Mouse (Mus musculus) monocyte, adult 5-6 weeks (primary cell): Measurements from ENCODE around the gene Gm14180. TPM values are rescaled to one million over a fixed set of nuclear protein-coding genes. Genes with fewer than 3 reads are reported as not detected.
"Not testable (repeated sequence)": the region's sequence is repeated elsewhere in the genome, so short reads cannot be mapped to it uniquely, and the experiment has no call there.

Experiments used
- ATAC-seq: fragments of 153-309, 156-312 bp; replicated peaks from 2 replicates; pipeline ENCODE4 v1.8.0; 2017; ENCODE audit warnings: mild to moderate bottlenecking; ENCODE audit not compliant: low TSS enrichment, insufficient number of reproducible peaks, severe bottlenecking, poor library complexity, low FRiP score
- total RNA-seq: library from RNA; stranded (forward); fragments of 200-1000, 200-491, 200-594 nt; gene quantifications from 3 replicates; pipeline ENCODE4 v1.2.3, GENCODE M21; 2017

The Gm14180 gene
- not detected in 3 replicates for total RNA-seq

GRCm38 (mm10) chr11:99734190-99734589, at the start of gene Gm14180:
Gene Gm14180 (minus strand): TSS chr11:99734290.
- no peak for ATAC-seq

- no peak for ATAC-seq
These were observed 46.5 kb upstream of the Gm14180 start, which contains the start of gene Krtap4-8 for GRCm38 (mm10) chr11:99780604-99781003. Gene Krtap4-8 (minus strand): TSS chr11:99780704.

- ATAC-seq = no peak
These were observed 44.3 kb upstream of the Gm14180 start for GRCm38 (mm10) chr11:99778401-99778800.

GRCm38 (mm10) chr11:99772813-99773212, 38.7 kb upstream of the Gm14180 start, which contains the start of gene Gm11595:
Gene Gm11595 (minus strand): TSS chr11:99772913.
- not testable (repeated sequence) for ATAC-seq

- no peak for ATAC-seq
These were observed 34.3 kb upstream of the Gm14180 start for GRCm38 (mm10) chr11:99768410-99768809.

GRCm38 (mm10) chr11:99758877-99759276, 24.8 kb upstream of the Gm14180 start:
- no peak for ATAC-seq

- no peak for ATAC-seq
These were observed 9.9 kb upstream of the Gm14180 start for GRCm38 (mm10) chr11:99743985-99744384.

GRCm38 (mm10) chr11:99724061-99724460, 10.0 kb downstream of the Gm14180 start:
- no peak for ATAC-seq

- no peak for ATAC-seq
These were observed 15.3 kb downstream of the Gm14180 start for GRCm38 (mm10) chr11:99718759-99719158.

- ATAC-seq = no peak
These were observed 43.6 kb downstream of the Gm14180 start, which contains the start of gene Gm14190 for GRCm38 (mm10) chr11:99690463-99690862. Gene Gm14190 (minus strand): TSS chr11:99690740.

- not testable (repeated sequence) for ATAC-seq
These were observed 48.9 kb downstream of the Gm14180 start for GRCm38 (mm10) chr11:99685235-99685634.

Other genes starting within 250 kb of the Gm14180 start
- not detected in 3 replicates for gene Krt23, start 241.2 kb downstream of the Gm14180 start, total RNA-seq
- gene Krt39, start 213.0 kb downstream of the Gm14180 start, total RNA-seq = not detected in 3 replicates
- gene Krt40, start 191.1 kb downstream of the Gm14180 start, total RNA-seq = not detected in 3 replicates
- not detected in 3 replicates for gene Krtap3-3, start 183.4 kb downstream of the Gm14180 start, total RNA-seq
- not detected in 3 replicates for gene Krtap3-2, start 177.4 kb downstream of the Gm14180 start, total RNA-seq
- gene Gm11939, start 174.8 kb downstream of the Gm14180 start, total RNA-seq = not detected in 3 replicates
- gene Krtap3-1, start 167.7 kb downstream of the Gm14180 start, total RNA-seq = not detected in 3 replicates
- not detected in 3 replicates for gene Krtap1-5, start 153.3 kb downstream of the Gm14180 start, total RNA-seq
- not detected in 3 replicates for gene Krtap1-4, start 150.6 kb downstream of the Gm14180 start, total RNA-seq
- not detected in 3 replicates for gene Krtap1-3, start 143.0 kb downstream of the Gm14180 start, total RNA-seq
- not detected in 3 replicates for gene Krtap9-3, start 136.2 kb downstream of the Gm14180 start, total RNA-seq
- not detected in 3 replicates for gene Gm11938, start 131.0 kb downstream of the Gm14180 start, total RNA-seq
- gene Gm11937, start 124.1 kb downstream of the Gm14180 start, total RNA-seq = not detected in 3 replicates
- gene Krtap2-4, start 119.4 kb downstream of the Gm14180 start, total RNA-seq = not detected in 3 replicates
- not detected in 3 replicates for gene Gm11562, start 113.9 kb downstream of the Gm14180 start, total RNA-seq
- not detected in 3 replicates for gene Krtap4-1, start 106.1 kb downstream of the Gm14180 start, total RNA-seq
- not detected in 3 replicates for gene Krtap4-2, start 99.2 kb downstream of the Gm14180 start, total RNA-seq
- gene Krtap4-7, start 90.2 kb downstream of the Gm14180 start, total RNA-seq = not detected in 3 replicates
- gene Gm11555, start 84.1 kb downstream of the Gm14180 start, total RNA-seq = not detected in 3 replicates
- not detected in 3 replicates for gene Gm11563, start 75.3 kb downstream of the Gm14180 start, total RNA-seq
- not detected in 3 replicates for gene Krtap4-6, start 68.3 kb downstream of the Gm14180 start, total RNA-seq
- not detected in 3 replicates for gene Gm14190, start 43.5 kb downstream of the Gm14180 start, total RNA-seq
- not detected in 3 replicates for gene Gm11595, start 38.6 kb upstream of the Gm14180 start, total RNA-seq
- not detected in 3 replicates for gene Krtap4-8, start 46.4 kb upstream of the Gm14180 start, total RNA-seq
- gene Krtap4-9, start 50.9 kb upstream of the Gm14180 start, total RNA-seq = not detected in 3 replicates
- gene Gm11596, start 59.2 kb upstream of the Gm14180 start, total RNA-seq = not detected in 3 replicates
- gene Gm11569, start 64.6 kb upstream of the Gm14180 start, total RNA-seq = not detected in 3 replicates
- gene Gm11554, start 70.2 kb upstream of the Gm14180 start, total RNA-seq = not detected in 3 replicates
- gene Krtap4-13, start 75.6 kb upstream of the Gm14180 start, total RNA-seq = not detected in 3 replicates
- gene Gm11564, start 81.4 kb upstream of the Gm14180 start, total RNA-seq = not detected in 3 replicates
- gene 2300003K06Rik, start 103.8 kb upstream of the Gm14180 start, total RNA-seq = not detected in 3 replicates
- not detected in 3 replicates for gene Krtap4-16, start 117.3 kb upstream of the Gm14180 start, total RNA-seq
- gene Gm11568, start 123.6 kb upstream of the Gm14180 start, total RNA-seq = not detected in 3 replicates
- gene Gm11559, start 130.2 kb upstream of the Gm14180 start, total RNA-seq = not detected in 3 replicates
- not detected in 3 replicates for gene Krtap9-1, start 139.1 kb upstream of the Gm14180 start, total RNA-seq
- gene Gm11567, start 144.9 kb upstream of the Gm14180 start, total RNA-seq = not detected in 3 replicates
- not detected in 3 replicates for gene Krtap31-1, start 173.6 kb upstream of the Gm14180 start, total RNA-seq
- gene Gm11565, start 180.5 kb upstream of the Gm14180 start, total RNA-seq = not detected in 3 replicates
- gene Krtap31-2, start 202.0 kb upstream of the Gm14180 start, total RNA-seq = not detected in 3 replicates
- not detected in 3 replicates for gene Krtap9-5, start 214.2 kb upstream of the Gm14180 start, total RNA-seq
- gene Krtap29-1, start 244.8 kb upstream of the Gm14180 start, total RNA-seq = not detected in 3 replicates